Mouse (Mus musculus): Measurements from ENCODE around the gene Gcc2. TPM values are rescaled to one million over a fixed set of nuclear protein-coding genes. Genes with fewer than 3 reads are reported as not detected.

The Gcc2 gene
- polyA plus RNA-seq, 1 experiment from 2014 or later: 45.7 TPM

GRCm38 (mm10) chr10:58290742-58291141, 35.4 kb downstream of the Gcc2 start:
- Histone ChIP-seq H3K36me3 (ENCODE audit: control insufficient read depth, insufficient read depth, low read length) (peaks cover 2% of the 10 kb centered on the region; the same call in 1 of the 2 replicates), H3K9ac (ENCODE audit: low read length) (no peak overlapping the region), H3K4me1 (replicated peaks; ENCODE audit: control insufficient read depth, insufficient read depth, low read length) (no peaks in the 10 kb centered on the region), H3K4me2 (ENCODE audit: low read depth, low read length, severe bottlenecking) (no peak overlapping the region), H3K27me3 (ENCODE audit: control insufficient read depth, insufficient read depth, low read length) (no peaks in the 10 kb centered on the region), H3K9me3 (ENCODE audit: control insufficient read depth, low read length) (no peaks in the 10 kb centered on the region), H3K27ac (ENCODE audit: low read depth, low read length) (no peak overlapping the region), H3K4me3 (ENCODE audit: low read depth, low read length) (no peak overlapping the region)
- WGBS: 88% methylated on average over 3 of the region's 3 CpGs
- no peak for ATAC-seq (replicated peaks; ENCODE audit: low FRiP score)
- DNase-seq (ENCODE audit: low spot score): no peak

- H3K4me3 ChIP-seq (ENCODE audit: low read depth, low read length): no peak overlapping the region
- no peak overlapping the region for H3K9ac ChIP-seq (ENCODE audit: low read length)
- no peak overlapping the region for H3K27ac ChIP-seq (ENCODE audit: low read depth, low read length)
- no peaks in the 10 kb centered on the region for H3K27me3 ChIP-seq (ENCODE audit: control insufficient read depth, insufficient read depth, low read length)
- DNase-seq (ENCODE audit: low spot score) (no peak), ATAC-seq (replicated peaks; ENCODE audit: low FRiP score) (no peak)
- H3K9me3 ChIP-seq (ENCODE audit: control insufficient read depth, low read length): no peaks in the 10 kb centered on the region
- WGBS: 92% methylated on average over 3 of the region's 3 CpGs
- H3K36me3 ChIP-seq (ENCODE audit: control insufficient read depth, insufficient read depth, low read length): peaks cover 2% of the 10 kb centered on the region; the same call in 1 of the 2 replicates
- H3K4me2 ChIP-seq (ENCODE audit: low read depth, low read length, severe bottlenecking): no peak overlapping the region
- H3K4me1 ChIP-seq (replicated peaks; ENCODE audit: control insufficient read depth, insufficient read depth, low read length): no peaks in the 10 kb centered on the region
Measured at GRCm38 (mm10) chr10:58294246-58294645, 38.9 kb downstream of the Gcc2 start.

- no peaks in the 10 kb centered on the region for H3K4me1 ChIP-seq (replicated peaks; ENCODE audit: control insufficient read depth, insufficient read depth, low read length)
- H3K27ac ChIP-seq (ENCODE audit: low read depth, low read length): no peak overlapping the region
- H3K9me3 ChIP-seq (ENCODE audit: control insufficient read depth, low read length): no peaks in the 10 kb centered on the region
- H3K9ac ChIP-seq (ENCODE audit: low read length): no peak overlapping the region
- WGBS: 97% methylated on average over 3 of the region's 3 CpGs
- H3K36me3 ChIP-seq (ENCODE audit: control insufficient read depth, insufficient read depth, low read length): peaks cover 2% of the 10 kb centered on the region; the same call in 1 of the 2 replicates
- H3K4me2 ChIP-seq (ENCODE audit: low read depth, low read length, severe bottlenecking): no peak overlapping the region
- H3K27me3 ChIP-seq (ENCODE audit: control insufficient read depth, insufficient read depth, low read length): no peaks in the 10 kb centered on the region
- DNase-seq (ENCODE audit: low spot score): no peak
- no peak overlapping the region for H3K4me3 ChIP-seq (ENCODE audit: low read depth, low read length)
- ATAC-seq (replicated peaks; ENCODE audit: low FRiP score): no peak
Measured at GRCm38 (mm10) chr10:58295605-58296004, 40.3 kb downstream of the Gcc2 start.

GRCm38 (mm10) chr10:58304996-58305395, 49.7 kb downstream of the Gcc2 start:
- H3K9me3 ChIP-seq (ENCODE audit: control insufficient read depth, low read length): no peaks in the 10 kb centered on the region
- 93% methylated on average over 7 of the region's 7 CpGs for WGBS
- no peak for DNase-seq (ENCODE audit: low spot score)
- H3K27ac ChIP-seq (ENCODE audit: low read depth, low read length): no peak overlapping the region
- no peaks in the 10 kb centered on the region for H3K27me3 ChIP-seq (ENCODE audit: control insufficient read depth, insufficient read depth, low read length)
- ATAC-seq (replicated peaks; ENCODE audit: low FRiP score): no peak
- no peaks in the 10 kb centered on the region; the same call in 1 of the 2 replicates for H3K36me3 ChIP-seq (ENCODE audit: control insufficient read depth, insufficient read depth, low read length)
- H3K4me2 ChIP-seq (ENCODE audit: low read depth, low read length, severe bottlenecking): no peak overlapping the region
- no peaks in the 10 kb centered on the region for H3K4me1 ChIP-seq (replicated peaks; ENCODE audit: control insufficient read depth, insufficient read depth, low read length)
- no peak overlapping the region for H3K4me3 ChIP-seq (ENCODE audit: low read depth, low read length)
- no peak overlapping the region for H3K9ac ChIP-seq (ENCODE audit: low read length)

GRCm38 (mm10) chr10:58306897-58307296, 51.6 kb downstream of the Gcc2 start:
- H3K4me2 ChIP-seq (ENCODE audit: low read depth, low read length, severe bottlenecking): no peak overlapping the region
- WGBS: 92% methylated on average over 3 of the region's 3 CpGs
- ATAC-seq (replicated peaks; ENCODE audit: low FRiP score) (no peak), DNase-seq (ENCODE audit: low spot score) (no peak)
- no peaks in the 10 kb centered on the region for H3K4me1 ChIP-seq (replicated peaks; ENCODE audit: control insufficient read depth, insufficient read depth, low read length)
- H3K9me3 ChIP-seq (ENCODE audit: control insufficient read depth, low read length): no peaks in the 10 kb centered on the region
- no peak overlapping the region for H3K9ac ChIP-seq (ENCODE audit: low read length)
- no peak overlapping the region for H3K27ac ChIP-seq (ENCODE audit: low read depth, low read length)
- peaks cover 3% of the 10 kb centered on the region; the same call in 1 of the 2 replicates for H3K36me3 ChIP-seq (ENCODE audit: control insufficient read depth, insufficient read depth, low read length)
- no peak overlapping the region for H3K4me3 ChIP-seq (ENCODE audit: low read depth, low read length)
- H3K27me3 ChIP-seq (ENCODE audit: control insufficient read depth, insufficient read depth, low read length): no peaks in the 10 kb centered on the region

- DNase-seq (ENCODE audit: low spot score) (no peak), ATAC-seq (replicated peaks; ENCODE audit: low FRiP score) (no peak)
- WGBS: 91% methylated on average over 1 of the region's 1 CpGs
- no peaks in the 10 kb centered on the region for H3K4me1 ChIP-seq (replicated peaks; ENCODE audit: control insufficient read depth, insufficient read depth, low read length)
- no peak overlapping the region for H3K27ac ChIP-seq (ENCODE audit: low read depth, low read length)
- H3K4me2 ChIP-seq (ENCODE audit: low read depth, low read length, severe bottlenecking): no peak overlapping the region
- no peak overlapping the region for H3K4me3 ChIP-seq (ENCODE audit: low read depth, low read length)
- H3K9me3 ChIP-seq (ENCODE audit: control insufficient read depth, low read length): no peaks in the 10 kb centered on the region; the same call in 1 of the 2 replicates
- peaks cover 3% of the 10 kb centered on the region; the same call in 1 of the 2 replicates for H3K36me3 ChIP-seq (ENCODE audit: control insufficient read depth, insufficient read depth, low read length)
- H3K9ac ChIP-seq (ENCODE audit: low read length): no peak overlapping the region
- no peaks in the 10 kb centered on the region for H3K27me3 ChIP-seq (ENCODE audit: control insufficient read depth, insufficient read depth, low read length)
Measured at GRCm38 (mm10) chr10:58310791-58311190, 55.5 kb downstream of the Gcc2 start.

- Histone ChIP-seq H3K4me1 (replicated peaks; ENCODE audit: control insufficient read depth, insufficient read depth, low read length) (no peaks in the 10 kb centered on the region), H3K27ac (ENCODE audit: low read depth, low read length) (no peak overlapping the region), H3K27me3 (ENCODE audit: control insufficient read depth, insufficient read depth, low read length) (no peaks in the 10 kb centered on the region), H3K9ac (ENCODE audit: low read length) (no peak overlapping the region), H3K4me3 (ENCODE audit: low read depth, low read length) (no peak overlapping the region), H3K4me2 (ENCODE audit: low read depth, low read length, severe bottlenecking) (no peak overlapping the region), H3K36me3 (ENCODE audit: control insufficient read depth, insufficient read depth, low read length) (peaks cover 3% of the 10 kb centered on the region; the same call in 1 of the 2 replicates), H3K9me3 (ENCODE audit: control insufficient read depth, low read length) (no peaks in the 10 kb centered on the region; the same call in 1 of the 2 replicates)
- 93% methylated on average over 5 of the region's 5 CpGs for WGBS
- ATAC-seq (replicated peaks; ENCODE audit: low FRiP score): no peak
- no peak for DNase-seq (ENCODE audit: low spot score)
Measured at GRCm38 (mm10) chr10:58312887-58313286, 57.6 kb downstream of the Gcc2 start.

- H3K4me3 ChIP-seq (ENCODE audit: low read depth, low read length): no peak overlapping the region
- no peak overlapping the region for H3K9ac ChIP-seq (ENCODE audit: low read length)
- DNase-seq (ENCODE audit: low spot score) (no peak), ATAC-seq (replicated peaks; ENCODE audit: low FRiP score) (no peak)
- no peaks in the 10 kb centered on the region for H3K27me3 ChIP-seq (ENCODE audit: control insufficient read depth, insufficient read depth, low read length)
- H3K4me2 ChIP-seq (ENCODE audit: low read depth, low read length, severe bottlenecking): no peak overlapping the region
- H3K36me3 ChIP-seq (ENCODE audit: control insufficient read depth, insufficient read depth, low read length): no peaks in the 10 kb centered on the region
- peaks cover 5% of the 10 kb centered on the region; the same call in 1 of the 2 replicates for H3K4me1 ChIP-seq (replicated peaks; ENCODE audit: control insufficient read depth, insufficient read depth, low read length)
- H3K9me3 ChIP-seq (ENCODE audit: control insufficient read depth, low read length): no peaks in the 10 kb centered on the region
- 87% methylated on average over 3 of the region's 3 CpGs for WGBS
- H3K27ac ChIP-seq (ENCODE audit: low read depth, low read length): no peak overlapping the region
Measured at GRCm38 (mm10) chr10:58320881-58321280, 65.6 kb downstream of the Gcc2 start.

GRCm38 (mm10) chr10:58322361-58323027, 67.2 kb downstream of the Gcc2 start:
- Histone ChIP-seq H3K36me3 (ENCODE audit: control insufficient read depth, insufficient read depth, low read length) (no peaks in the 10 kb centered on the region), H3K4me1 (replicated peaks; ENCODE audit: control insufficient read depth, insufficient read depth, low read length) (peaks cover 5% of the 10 kb centered on the region; the same call in 1 of the 2 replicates), H3K9ac (ENCODE audit: low read length) (peak overlapping the region; percentile 52), H3K27me3 (ENCODE audit: control insufficient read depth, insufficient read depth, low read length) (no peaks in the 10 kb centered on the region), H3K27ac (ENCODE audit: low read depth, low read length) (0 out of 2 replicates have a peak overlapping the region, but pooled peaks have one; percentile 31), H3K4me2 (ENCODE audit: low read depth, low read length, severe bottlenecking) (peak overlapping the region; percentile 53; the same call in 1 of the 2 replicates), H3K9me3 (ENCODE audit: control insufficient read depth, low read length) (no peaks in the 10 kb centered on the region), H3K4me3 (ENCODE audit: low read depth, low read length) (peak overlapping the region; percentile 79)
- ATAC-seq (replicated peaks; ENCODE audit: low FRiP score) (no peak), DNase-seq (ENCODE audit: low spot score) (no peak)
- WGBS: 33% methylated on average over 6 of the region's 6 CpGs

All from forebrain, embryonic 11.5 days (tissue).